Mouse (Mus musculus) lung, postnatal 14 days (tissue): ENCODE results near the gene Ptgfrn.

Experiments
- DNase-seq: peaks from one replicate; pipeline ENCODE4 v3.0.0; 2021

Ptgfrn gene

DNA sequence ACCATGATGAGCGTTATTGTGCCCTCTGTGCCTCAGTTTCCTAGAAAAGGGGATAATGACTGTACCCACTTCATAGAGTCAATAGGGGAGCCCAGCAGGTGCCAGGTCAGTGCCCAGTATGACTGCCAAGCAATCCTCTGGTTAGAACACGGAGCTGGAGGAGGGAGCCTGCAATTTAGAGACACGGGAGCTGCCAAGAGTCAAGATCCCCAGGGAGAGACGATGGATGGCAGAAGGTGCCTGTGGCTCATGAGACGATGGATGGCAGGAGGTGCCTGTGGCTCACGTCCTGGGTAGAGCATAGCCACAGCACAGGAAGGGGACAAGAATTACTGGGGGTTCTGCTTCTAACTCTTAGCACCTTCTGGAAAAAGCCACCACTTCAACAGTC, 32.4 kb downstream of the Ptgfrn start:
- DNase-seq, result no peak

DNA sequence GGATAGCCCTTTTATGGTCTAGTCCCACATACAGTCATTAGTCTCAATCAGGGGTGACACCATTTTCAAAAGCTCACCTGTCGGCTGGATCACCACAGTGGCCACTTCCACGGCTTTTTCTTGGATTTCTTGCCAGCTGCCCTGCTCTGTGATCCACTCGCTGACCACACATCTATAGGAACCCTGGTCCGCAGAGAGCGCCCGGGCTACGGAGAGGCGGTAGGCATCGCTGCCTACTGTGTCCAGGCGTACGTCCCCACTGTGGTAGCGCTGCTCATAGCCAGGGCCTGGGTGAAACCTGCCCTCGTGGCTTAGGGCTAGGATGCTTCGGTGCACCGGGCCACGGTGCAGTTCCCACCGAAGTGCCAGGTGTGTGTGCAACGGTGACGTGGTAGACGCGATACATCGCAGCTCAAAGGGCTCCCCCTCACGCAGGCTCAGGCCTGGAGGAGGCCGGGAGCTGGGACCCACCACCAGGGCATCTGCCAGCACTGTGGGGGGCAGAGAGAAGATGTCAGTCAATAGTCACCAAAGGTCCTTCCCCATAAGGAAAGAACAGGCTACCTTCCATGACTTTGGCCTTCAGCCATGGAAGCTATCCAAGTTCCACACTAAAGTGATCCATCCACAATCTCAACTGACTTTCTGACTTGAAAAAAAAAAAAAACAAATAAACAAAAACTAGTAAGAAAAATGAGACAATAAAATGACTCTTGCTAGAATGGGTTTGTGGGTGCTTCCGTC, 32.9 kb downstream of the Ptgfrn start:
- DNase-seq, result no peak

DNA sequence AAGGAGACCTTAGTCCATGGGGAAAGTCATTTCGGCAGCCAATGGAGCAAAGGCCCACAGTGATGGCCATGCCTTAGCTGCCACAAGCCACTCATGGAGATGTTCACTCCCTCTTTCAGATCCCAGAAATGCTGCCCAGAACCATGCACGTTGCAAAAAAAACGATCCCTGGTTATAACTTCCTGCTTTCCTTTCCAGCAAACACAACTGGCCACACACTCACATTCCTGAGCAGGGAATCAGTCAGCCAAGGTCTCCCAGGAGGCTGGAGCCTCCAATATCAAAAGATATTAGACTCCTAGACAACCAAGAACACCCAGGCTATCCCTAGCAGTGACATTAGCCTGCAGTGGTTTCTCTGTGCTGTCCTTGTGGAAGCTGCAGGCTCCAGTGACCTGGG, 34.2 kb downstream of the Ptgfrn start:
- DNase-seq, result no peak

GRCm38 (mm10) chr3:101073384-101073783, 36.7 kb downstream of the Ptgfrn start:
- DNase-seq, result no peak

DNA sequence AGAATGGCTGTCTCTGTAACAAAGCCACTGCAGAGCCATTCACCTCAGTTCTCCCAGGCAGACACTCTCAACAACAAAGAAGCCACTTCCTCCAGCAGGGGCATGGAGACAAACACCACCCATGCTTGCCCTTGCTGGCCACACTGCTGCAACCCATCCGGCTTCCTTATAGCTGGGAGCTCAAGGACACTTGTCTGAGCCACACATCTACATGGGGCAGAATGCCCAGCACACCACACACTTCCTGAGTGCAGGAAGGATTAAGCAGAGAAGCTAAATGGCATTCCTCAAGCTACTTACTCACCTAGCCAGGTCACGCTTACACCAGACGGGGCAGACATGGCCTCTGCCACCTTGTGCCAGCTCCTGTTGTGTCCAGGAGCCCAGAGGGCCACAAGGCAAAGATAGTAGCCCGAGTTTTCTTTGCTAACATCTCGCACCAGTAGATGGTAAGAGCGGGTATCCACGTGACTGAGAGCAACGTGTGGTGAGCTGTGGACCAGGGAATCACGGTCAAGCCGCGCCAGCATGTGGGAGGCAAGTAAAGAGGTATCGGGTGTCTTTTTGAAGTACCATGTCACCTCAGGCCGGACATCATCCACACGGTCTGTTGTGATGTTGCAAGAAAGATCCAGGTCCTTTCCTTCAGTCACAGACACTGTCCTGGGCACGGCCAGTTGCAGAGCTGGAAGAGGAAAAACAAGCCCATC, 37.4 kb downstream of the Ptgfrn start:
- peak; percentile 53 for DNase-seq

- DNase-seq, result no peak
Measured at GRCm38 (mm10) chr3:101071576-101071975, 38.5 kb downstream of the Ptgfrn start.

- no peak for DNase-seq
Measured at GRCm38 (mm10) chr3:101070796-101071235, 39.3 kb downstream of the Ptgfrn start.

- DNase-seq, result peak; percentile 68
Measured at GRCm38 (mm10) chr3:101070230-101070795, 39.8 kb downstream of the Ptgfrn start.

DNA sequence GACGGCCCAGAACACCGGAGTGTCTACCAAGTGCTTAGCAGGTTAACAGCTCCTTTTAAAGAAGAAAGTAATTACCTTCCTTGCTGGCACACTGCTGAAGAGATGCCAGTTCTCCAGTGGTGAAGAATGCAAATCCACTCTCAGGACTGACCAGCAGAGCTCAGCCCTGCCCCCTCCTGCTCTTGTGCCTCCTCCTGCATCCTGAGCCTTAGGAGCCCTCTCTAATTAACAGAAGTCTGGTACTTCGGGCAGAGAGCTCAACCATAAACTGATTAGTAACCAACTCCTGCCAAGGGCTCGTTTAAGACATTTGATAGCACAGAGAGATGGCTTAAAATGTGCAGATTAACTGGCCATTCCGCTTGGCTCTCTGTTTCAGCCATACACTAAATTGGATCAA, 41.4 kb downstream of the Ptgfrn start:
- no peak for DNase-seq

DNA sequence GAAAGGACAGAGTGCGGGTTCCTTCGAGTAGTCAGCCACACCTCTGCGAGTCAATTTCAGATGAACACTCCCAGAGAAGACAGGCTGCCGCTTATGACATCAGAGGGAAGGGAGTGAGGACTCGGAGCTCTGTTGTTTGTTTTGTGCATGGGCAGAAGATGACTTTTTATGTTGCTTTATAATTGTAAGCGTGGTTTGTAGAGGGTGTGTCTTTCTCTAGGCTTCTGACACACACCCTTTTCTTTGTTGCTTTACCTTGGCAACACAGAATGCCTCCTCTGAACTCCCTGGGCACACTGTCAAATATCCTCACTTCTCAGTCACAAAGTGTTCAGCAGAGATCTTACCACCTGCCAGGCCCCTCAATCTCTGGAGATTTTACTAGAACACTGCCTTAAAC, 43.9 kb downstream of the Ptgfrn start:
- no peak for DNase-seq

GRCm38 (mm10) chr3:101061865-101062585, 48.1 kb downstream of the Ptgfrn start:
- no peak for DNase-seq

DNA sequence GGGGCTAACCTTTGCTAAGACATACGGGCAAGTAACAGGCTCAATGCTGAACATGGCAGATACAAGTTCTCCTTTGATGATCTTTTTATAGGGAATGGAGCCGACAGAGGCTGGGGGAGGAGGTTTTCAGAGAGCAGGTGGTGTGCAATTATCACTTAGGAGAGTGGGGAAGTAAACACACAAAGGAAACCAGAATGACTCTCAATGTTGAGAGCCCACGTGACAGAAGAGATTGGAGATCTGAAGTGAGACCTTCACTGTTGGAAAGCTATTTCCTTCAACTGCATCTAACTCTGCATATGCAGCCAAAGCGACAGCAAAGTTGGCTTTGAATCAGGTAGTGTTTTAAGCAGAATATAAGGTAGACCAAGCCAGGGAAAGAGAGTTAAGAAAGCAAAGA, 50.9 kb downstream of the Ptgfrn start:
- no peak for DNase-seq

DNA sequence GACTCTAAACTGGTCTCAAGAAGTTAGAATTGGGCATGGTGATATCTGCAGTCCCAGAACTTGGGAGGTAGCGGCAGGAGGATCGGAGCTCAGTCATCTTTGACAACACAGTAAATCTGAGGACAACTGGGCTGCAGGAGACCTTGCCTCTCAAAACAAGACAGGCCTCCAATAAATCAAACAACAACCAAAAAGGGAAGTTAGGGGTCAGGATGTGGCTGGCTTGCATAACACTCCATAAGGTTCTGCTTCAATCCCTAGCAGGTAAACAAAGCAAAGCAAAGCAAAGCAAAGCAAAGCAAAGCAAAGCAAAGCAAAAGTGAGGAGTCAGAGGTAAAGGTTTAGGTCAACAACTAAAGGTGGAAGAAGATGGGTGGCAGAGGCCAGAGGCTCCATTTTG, 51.9 kb downstream of the Ptgfrn start:
- DNase-seq, result no peak

GRCm38 (mm10) chr3:101055216-101055615, 54.9 kb downstream of the Ptgfrn start:
- no peak for DNase-seq

DNA sequence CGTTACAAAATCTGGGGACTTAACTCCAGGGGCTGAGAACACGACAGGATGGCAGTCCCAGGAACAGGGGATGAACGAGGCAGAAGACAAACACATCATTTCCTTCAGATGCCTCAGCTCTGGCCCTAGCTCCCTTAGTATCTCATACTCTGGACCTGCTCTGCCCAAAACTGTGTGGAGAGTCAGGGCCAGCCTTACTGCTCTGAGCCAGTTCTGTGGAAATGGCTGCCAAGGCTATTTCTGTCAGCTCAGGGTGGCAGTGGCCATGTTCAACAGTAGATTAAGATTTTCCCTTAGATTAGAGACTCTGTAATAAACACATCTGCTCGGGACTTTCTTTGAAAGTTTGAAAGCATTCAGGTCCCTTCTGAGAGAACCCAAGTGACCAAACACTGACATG, 58.5 kb downstream of the Ptgfrn start:
- no peak for DNase-seq

GRCm38 (mm10) chr3:101049997-101050396, 60.1 kb downstream of the Ptgfrn start:
- no peak for DNase-seq

DNA sequence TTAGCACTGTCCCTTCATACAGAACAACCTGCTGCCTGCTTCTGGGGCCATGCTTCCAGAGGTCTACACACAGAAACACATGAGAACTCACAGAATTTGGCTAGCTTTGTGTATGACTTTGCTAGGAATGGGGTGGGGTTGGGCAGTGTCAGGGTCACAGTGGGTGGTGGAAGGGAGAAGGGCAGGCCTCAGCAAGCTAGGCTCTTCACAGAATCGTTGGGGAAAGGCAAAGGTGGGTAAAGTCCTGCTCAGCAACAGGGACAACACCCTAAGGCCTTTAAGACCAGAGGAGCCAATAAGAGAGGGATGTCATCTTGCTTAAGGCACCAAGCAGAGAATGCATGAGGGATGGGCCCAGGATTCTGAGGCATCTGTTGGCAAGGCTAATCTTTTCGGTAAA, 61.3 kb downstream of the Ptgfrn start:
- no peak for DNase-seq

- peak; percentile 87 for DNase-seq
Measured at GRCm38 (mm10) chr3:101047586-101048275, 62.3 kb downstream of the Ptgfrn start.

- no peak for DNase-seq
Measured at GRCm38 (mm10) chr3:101045431-101045830, 64.6 kb downstream of the Ptgfrn start.

- DNase-seq, result no peak
Measured at GRCm38 (mm10) chr3:101044686-101045085, 65.4 kb downstream of the Ptgfrn start.

DNA sequence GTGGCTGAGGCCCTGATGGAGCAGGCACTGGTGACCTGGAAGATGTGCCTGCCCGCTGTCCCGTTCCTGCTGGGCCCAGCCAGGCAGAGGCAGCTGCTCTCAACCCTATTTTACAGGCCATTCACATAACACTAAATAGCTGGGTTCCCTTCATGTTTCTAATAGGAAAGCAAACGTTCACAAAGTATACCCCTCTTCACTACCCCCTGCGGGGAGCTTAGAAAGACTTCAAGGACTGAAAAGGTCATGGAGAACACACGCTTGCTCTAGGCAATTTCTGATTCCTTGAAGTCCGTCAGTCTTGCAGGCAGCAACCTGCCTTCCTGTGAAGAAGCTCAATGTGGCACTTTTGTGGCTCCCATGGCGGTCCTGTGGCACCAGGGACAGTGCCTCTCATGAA, 68.1 kb downstream of the Ptgfrn start:
- no peak for DNase-seq

DNA sequence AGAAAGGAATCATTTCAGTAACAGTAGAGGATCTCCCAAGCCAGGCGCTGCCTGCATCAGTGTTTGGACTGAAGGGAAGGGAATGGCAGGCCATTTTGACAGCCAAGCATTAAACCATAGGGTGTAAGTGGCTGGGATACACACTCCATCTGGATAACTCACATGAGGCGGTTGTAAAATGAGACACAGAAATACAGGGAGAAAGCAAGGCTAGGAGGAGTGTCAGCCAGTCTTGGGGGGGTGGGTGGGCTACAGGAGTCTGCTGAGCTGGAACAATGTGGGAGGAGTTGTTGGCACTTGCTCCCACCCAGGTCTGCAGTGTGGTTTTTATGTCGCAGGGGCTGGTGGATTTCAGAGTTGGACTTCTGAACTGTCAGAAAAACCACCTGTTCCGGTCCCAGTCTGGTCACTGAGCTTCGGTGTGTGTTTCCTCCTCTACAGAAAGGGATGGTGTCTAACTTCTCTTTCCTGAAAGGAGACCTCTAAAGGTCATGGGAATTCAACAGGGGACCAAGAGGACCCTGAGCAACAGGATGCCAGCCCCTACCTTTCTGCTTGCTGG, 72.0 kb downstream of the Ptgfrn start:
- no peak for DNase-seq

DNA sequence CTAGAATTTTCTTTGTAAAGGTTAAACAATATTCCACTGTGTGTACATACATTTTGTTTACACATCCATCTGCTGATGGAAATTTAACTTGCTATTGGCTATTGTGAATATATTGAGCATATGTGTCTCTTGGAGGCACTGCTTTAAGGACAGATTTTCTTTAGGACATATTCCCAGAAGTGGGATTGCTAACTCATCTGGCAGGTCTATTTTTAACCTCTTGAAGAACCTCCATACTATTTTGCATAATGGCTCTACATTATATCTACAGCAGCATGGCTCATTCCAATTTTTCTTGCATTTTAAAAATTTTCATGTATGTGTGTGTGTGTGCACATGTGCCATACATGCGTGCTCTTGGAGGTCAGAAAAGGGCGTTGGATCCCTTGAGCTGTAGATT, 74.1 kb downstream of the Ptgfrn start:
- DNase-seq, result no peak
